Mouse (Mus musculus) heart, adult 18-20 months (tissue): ENCODE measurements around the gene Prkar2b. TPM values are rescaled to one million over a fixed set of nuclear protein-coding genes. Genes with fewer than 3 reads are reported as not detected.

Experiments used
- DNase-seq, 2 experiments: peaks; one replicate each; pipeline ENCODE4 v3.0.0; 2021 to 2022; ENCODE audit warnings: mixed read lengths in 1 of 2
- total RNA-seq, 2 experiments: library from RNA; stranded (reverse); gene quantifications; 2 replicates each; pipeline ENCODE4 v1.2.3; 2021

The Prkar2b gene
- total RNA-seq, 2 experiments from 2014 or later, result 3.7 to 34.5 TPM

GRCm38 (mm10) chr12:31920464-31921405 lies 140.4 kb downstream of the Prkar2b start:
- peak in 1 of 2 experiments; percentile 40 for DNase-seq

DNA sequence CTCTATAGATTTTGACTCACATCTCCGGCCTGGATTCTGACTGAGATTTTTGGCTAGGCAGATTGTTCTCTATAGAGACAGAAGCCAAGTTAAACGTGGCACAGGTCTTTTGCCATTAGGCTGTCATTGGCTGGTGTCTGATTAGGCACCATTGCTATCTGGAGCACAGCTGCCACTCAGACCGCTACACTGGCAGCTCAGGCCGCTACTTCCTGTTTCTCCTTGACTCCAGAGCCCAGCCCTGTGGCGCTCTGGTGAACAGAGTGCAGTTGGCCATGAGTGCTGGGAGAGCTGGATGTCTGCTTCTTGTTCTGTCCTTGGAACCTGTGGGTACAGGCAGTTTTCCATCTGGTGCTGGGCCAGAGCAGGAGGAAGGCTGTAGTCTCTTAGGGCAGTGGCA lies 143.9 kb downstream of the Prkar2b start:
- peak; percentile 84 to 90 for DNase-seq

- peak; percentile 35 to 42 for DNase-seq
Observed at GRCm38 (mm10) chr12:31916691-31917090, 144.4 kb downstream of the Prkar2b start.

GRCm38 (mm10) chr12:31913614-31914013 lies 147.5 kb downstream of the Prkar2b start:
- peak; percentile 72 to 74 for DNase-seq

- no peak for DNase-seq
Observed at GRCm38 (mm10) chr12:31912966-31913551, 148.0 kb downstream of the Prkar2b start.

Other genes with a start within 250 kb of the Prkar2b start
- 10 to 100 TPM; 64.1 to 68.9 TPM for gene Hbp1, start 110.8 kb downstream of the Prkar2b start, total RNA-seq
- gene Pik3cg, start 147.4 kb upstream of the Prkar2b start, total RNA-seq, result 1 to 10 TPM; 1.2 to 2.2 TPM